Mouse (Mus musculus) myocyte (in vitro differentiated cells): Measurements from ENCODE around the gene Lrrc4.

Source experiments
- CEBPB ChIP-seq: IDR thresholded peaks from 2 replicates; pipeline ENCODE4 v1.6.1; 2011; ENCODE audit warnings: mild to moderate bottlenecking, moderate library complexity; ENCODE audit not compliant: poor library complexity, insufficient read depth, severe bottlenecking
- E2F4 ChIP-seq: IDR thresholded peaks from one replicate; pipeline ENCODE4 v1.6.1; 2011; ENCODE audit warnings: mild to moderate bottlenecking, control low read depth, moderate library complexity; ENCODE audit not compliant: insufficient read depth
- MAX ChIP-seq: IDR thresholded peaks from one replicate; pipeline ENCODE4 v1.6.1; 2011; ENCODE audit warnings: low read depth, mild to moderate bottlenecking, control low read depth
- MYOD1 ChIP-seq, 3 experiments: IDR thresholded peaks; one replicate each; pipeline ENCODE4 v1.6.1; 2011; ENCODE audit warnings: control low read depth in 2 of 3, low read depth in 2 of 3, mild to moderate bottlenecking in 2 of 3, moderate library complexity in 1 of 3; ENCODE audit not compliant: insufficient read length in 2 of 3, control insufficient read depth in 1 of 3
- MYOG ChIP-seq, 3 experiments: IDR thresholded peaks; one replicate each; pipeline ENCODE4 v1.6.1; 2011; ENCODE audit warnings: control low read depth in 2 of 3, low read depth in 2 of 3, mild to moderate bottlenecking in 2 of 3; ENCODE audit not compliant: insufficient read length in 2 of 3, control insufficient read depth in 1 of 3, insufficient read depth in 1 of 3
- POLR2A ChIP-seq: IDR thresholded peaks from one replicate; pipeline ENCODE4 v1.6.1; 2011; ENCODE audit warnings: low read depth, mild to moderate bottlenecking, control low read depth, moderate library complexity; ENCODE audit not compliant: insufficient read length
- POLR2AphosphoS2 ChIP-seq: IDR thresholded peaks from one replicate; pipeline ENCODE4 v1.6.1; 2011; ENCODE audit warnings: low read depth, control low read depth; ENCODE audit not compliant: insufficient read length
- REST ChIP-seq: IDR thresholded peaks from one replicate; pipeline ENCODE4 v1.6.1; 2011; ENCODE audit warnings: mild to moderate bottlenecking, control low read depth, moderate library complexity; ENCODE audit not compliant: insufficient read depth, insufficient read length
- SRF ChIP-seq: IDR thresholded peaks from one replicate; pipeline ENCODE4 v1.6.1; 2011; ENCODE audit warnings: low read depth; ENCODE audit not compliant: control insufficient read depth, insufficient read length
- TCF12 ChIP-seq: IDR thresholded peaks from one replicate; pipeline ENCODE4 v1.6.1; 2011; ENCODE audit warnings: mild to moderate bottlenecking, control low read depth; ENCODE audit not compliant: poor library complexity, insufficient read depth, severe bottlenecking
- TCF3 ChIP-seq: IDR thresholded peaks from one replicate; pipeline ENCODE4 v1.6.1; 2011; ENCODE audit warnings: low read depth, control low read depth; ENCODE audit not compliant: insufficient read length
- USF1 ChIP-seq: IDR thresholded peaks from one replicate; pipeline ENCODE4 v1.6.1; 2011; ENCODE audit warnings: low read depth, mild to moderate bottlenecking, control low read depth, moderate library complexity

- TF ChIP-seq CEBPB, result no peak
- no peak for TF ChIP-seq POLR2A
- no peak for TF ChIP-seq MYOD1 (IDR thresholded peaks at IDR 0.05; ENCODE audit: control insufficient read depth in 1 of 3, insufficient read length in 2 of 3, low read depth in 2 of 3)
- TF ChIP-seq E2F4, result no peak
- no peak for TF ChIP-seq MAX
- no peak for TF ChIP-seq POLR2AphosphoS2
- no peak for TF ChIP-seq SRF
- TF ChIP-seq USF1, result no peak
- TF ChIP-seq TCF3, result no peak
- TF ChIP-seq TCF12, result no peak
- no peak for TF ChIP-seq MYOG (IDR thresholded peaks at IDR 0.05; ENCODE audit: control insufficient read depth in 1 of 3, insufficient read depth in 1 of 3, insufficient read length in 2 of 3, low read depth in 2 of 3)
- TF ChIP-seq REST, result peak; percentile 65
Measured at GRCm38 (mm10) chr6:28874759-28875158, 43.2 kb upstream of the Lrrc4 start.
